Mouse (Mus musculus) cerebellum, adult 2 months (tissue): ENCODE results near the gene Gkn3.

Source experiments
- CTCF ChIP-seq: fragments of 200-500 bp; IDR thresholded peaks from 2 replicates; pipeline ENCODE4 v1.5.1; 2011; ENCODE audit warnings: low read depth, mild to moderate bottlenecking, control low read depth, low read length, moderate library complexity, borderline replicate concordance; ENCODE audit not compliant: insufficient read depth
- POLR2A ChIP-seq: fragments of 200-500 bp; IDR thresholded peaks from 2 replicates; pipeline ENCODE4 v1.6.1; 2011; ENCODE audit warnings: low read length, control low read depth, borderline replicate concordance; ENCODE audit not compliant: insufficient read depth

DNA sequence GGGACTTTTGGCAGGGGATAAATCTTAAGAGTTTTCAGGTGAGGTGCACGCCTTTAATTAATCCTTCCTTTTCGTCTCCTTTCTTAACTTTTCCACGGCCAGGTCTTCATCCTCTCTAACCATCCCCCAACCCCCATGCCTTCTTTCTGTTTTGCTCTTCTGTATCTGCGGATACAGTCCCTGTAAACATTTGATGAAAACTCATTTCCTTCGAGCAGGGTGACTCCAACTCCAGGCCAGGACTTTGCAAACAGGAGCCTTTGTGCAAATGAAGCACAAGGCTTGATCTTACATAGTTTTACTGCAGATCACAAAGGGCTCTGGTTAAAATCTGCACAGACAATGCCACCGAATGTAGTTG lies 52.8 kb downstream of the Gkn3 start:
- TF ChIP-seq CTCF (no peak), POLR2A (no peak)
